Mouse (Mus musculus) adrenal gland, adult 18-20 months (tissue): ENCODE data around the gene Cd36. TPM values are rescaled to one million over a fixed set of nuclear protein-coding genes. Genes with fewer than 3 reads are reported as not detected.
"Not testable (repeated sequence)": the region's sequence is repeated elsewhere in the genome, so short reads cannot be mapped to it uniquely, and the experiment has no call there.

Experiments
- DNase-seq, 2 experiments: peaks; one replicate each; pipeline ENCODE4 v3.0.0; 2021 to 2022; ENCODE audit warnings: low spot score in 2 of 2
- long read RNA-seq, 2 experiments: library from polyadenylated mRNA; stranded (forward); transcript quantifications; one replicate each; pipeline ENCODE4 v2.0.0; 2021
- total RNA-seq, 2 experiments: library from RNA; stranded (reverse); gene quantifications; 1 replicate in 1 of 2; 2 replicates in 1 of 2; pipeline ENCODE4 v1.2.3; 2021

Cd36 gene
- total RNA-seq: 100 to 1,000 TPM; 525 to 985 TPM
- long read RNA-seq, experiment 1, transcript Cd36-201 (15 exons, 3,016 nt): major isoform, 87 of 249 reads
- long read RNA-seq, experiment 1, transcript Cd36-204 (15 exons, 3,399 nt): minor isoform, 34 of 249 reads
- long read RNA-seq, experiment 1, transcript Cd36-206 (15 exons, 2,564 nt): minor isoform, 7 of 249 reads
- long read RNA-seq, experiment 1, transcript Cd36-202 (16 exons, 2,708 nt): minor isoform, 15 of 249 reads
- long read RNA-seq, experiment 1, partial matches to known transcripts: 21 of 249 reads
- long read RNA-seq, experiment 1, other reads (novel, unspliced or antisense): 84 of 249 reads
- long read RNA-seq, experiment 2, transcript Cd36-201 (15 exons, 3,016 nt): minor isoform, 78 of 527 reads
- long read RNA-seq, experiment 2, transcript Cd36-206 (15 exons, 2,564 nt): minor isoform, 15 of 527 reads
- long read RNA-seq, experiment 2, transcript Cd36-202 (16 exons, 2,708 nt): minor isoform, 23 of 527 reads
- long read RNA-seq, experiment 2, transcript Cd36-204 (15 exons, 3,399 nt): major isoform, 116 of 527 reads
- long read RNA-seq, experiment 2, partial matches to known transcripts: 98 of 527 reads
- long read RNA-seq, experiment 2, other reads (novel, unspliced or antisense): 193 of 527 reads

GRCm38 (mm10) chr5:17888598-17888997 lies at the start of gene Cd36:
Cd36 (minus strand) TSS chr5:17888801.
- DNase-seq: no peak

- no peak for DNase-seq
Observed at GRCm38 (mm10) chr5:17934501-17934900, 45.9 kb upstream of the Cd36 start.

GRCm38 (mm10) chr5:17931588-17931987 lies 43.0 kb upstream of the Cd36 start:
- DNase-seq: not testable (repeated sequence)

- DNase-seq: no peak
Observed at GRCm38 (mm10) chr5:17929006-17929567, 40.5 kb upstream of the Cd36 start.

GRCm38 (mm10) chr5:17928471-17928870 lies 39.9 kb upstream of the Cd36 start:
- no peak for DNase-seq

DNA sequence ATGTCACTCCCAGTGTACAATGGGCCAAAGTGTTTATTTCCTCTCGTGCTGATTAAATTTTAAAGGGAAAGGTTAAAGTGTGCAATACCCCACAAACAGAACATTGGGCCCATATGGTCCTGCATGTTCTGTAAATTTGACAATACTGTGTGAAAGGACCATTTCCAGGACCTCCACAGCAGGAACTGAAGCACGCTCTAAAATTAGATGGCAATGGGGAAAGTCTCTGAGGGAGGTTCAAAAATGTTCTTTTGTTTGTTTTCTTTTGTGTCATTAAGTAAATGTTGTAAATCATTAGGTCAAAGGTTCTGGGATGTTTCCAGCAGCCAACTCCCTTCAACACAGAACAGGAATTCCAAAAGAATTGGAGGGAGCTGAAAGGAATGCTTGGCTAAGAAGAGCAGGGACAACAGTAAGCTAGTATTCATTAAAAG lies 35.5 kb upstream of the Cd36 start:
- DNase-seq: no peak

DNA sequence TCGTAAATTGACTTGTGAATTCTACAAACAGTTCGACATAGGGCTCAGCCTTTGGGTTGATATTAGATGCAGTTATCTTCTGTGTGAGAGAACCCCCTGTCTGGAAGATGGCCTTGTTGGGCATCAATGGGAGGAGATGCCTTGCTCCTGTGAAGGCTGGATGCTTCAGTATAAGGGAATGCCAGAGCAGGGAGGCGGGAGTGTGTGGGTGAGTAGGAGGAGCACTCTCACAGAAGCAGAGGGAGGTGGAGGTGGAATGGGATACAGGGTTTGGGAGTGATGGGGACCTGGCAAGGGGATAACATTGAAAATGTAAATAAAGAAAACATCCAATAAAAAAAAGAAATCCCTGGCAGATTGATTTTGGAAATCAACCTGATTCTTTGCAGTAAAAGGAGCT lies 35.0 kb upstream of the Cd36 start:
- no peak for DNase-seq

DNA sequence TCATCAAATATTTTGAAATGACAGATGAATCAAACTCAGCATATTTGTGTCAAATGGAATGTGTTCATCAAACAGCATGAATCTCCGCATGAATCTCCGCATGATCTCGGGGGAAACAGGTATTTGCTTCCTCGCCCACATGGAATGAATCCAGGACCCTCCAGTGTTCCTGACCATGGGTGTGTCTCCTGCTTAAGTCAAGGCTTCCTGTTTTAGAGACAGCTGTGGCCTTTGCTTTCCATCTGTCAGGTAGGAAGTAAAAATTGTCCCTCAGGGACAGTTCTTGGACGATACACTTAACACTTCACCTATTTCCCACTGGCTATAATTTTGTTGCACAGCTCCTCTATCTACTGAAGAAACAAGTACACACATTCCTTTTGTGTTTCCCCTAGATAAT lies 30.4 kb upstream of the Cd36 start:
- DNase-seq: no peak

- DNase-seq: no peak
Observed at GRCm38 (mm10) chr5:17904766-17905165, 16.2 kb upstream of the Cd36 start.

DNA sequence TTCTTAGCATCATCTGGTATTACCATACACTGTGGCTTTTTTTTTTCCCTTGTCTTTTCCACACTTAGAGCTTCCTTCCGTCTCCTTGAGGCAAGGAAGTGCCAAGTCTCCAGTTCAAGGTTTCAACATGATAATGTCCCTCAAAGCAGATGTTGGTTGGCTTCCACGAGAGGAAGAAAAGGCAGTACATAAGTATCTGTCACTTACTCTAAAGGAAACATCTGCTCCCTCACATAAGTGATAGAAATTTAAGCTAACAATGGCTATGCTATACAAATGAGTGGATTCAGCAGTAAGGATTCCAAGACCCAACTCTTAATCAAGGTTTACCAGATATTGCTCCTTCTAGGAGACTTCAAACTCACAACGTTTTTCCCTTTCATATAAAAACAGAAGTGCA lies 10.3 kb upstream of the Cd36 start:
- DNase-seq: no peak

- not testable (repeated sequence) for DNase-seq
Observed at GRCm38 (mm10) chr5:17897641-17898040, 9.0 kb upstream of the Cd36 start.

DNA sequence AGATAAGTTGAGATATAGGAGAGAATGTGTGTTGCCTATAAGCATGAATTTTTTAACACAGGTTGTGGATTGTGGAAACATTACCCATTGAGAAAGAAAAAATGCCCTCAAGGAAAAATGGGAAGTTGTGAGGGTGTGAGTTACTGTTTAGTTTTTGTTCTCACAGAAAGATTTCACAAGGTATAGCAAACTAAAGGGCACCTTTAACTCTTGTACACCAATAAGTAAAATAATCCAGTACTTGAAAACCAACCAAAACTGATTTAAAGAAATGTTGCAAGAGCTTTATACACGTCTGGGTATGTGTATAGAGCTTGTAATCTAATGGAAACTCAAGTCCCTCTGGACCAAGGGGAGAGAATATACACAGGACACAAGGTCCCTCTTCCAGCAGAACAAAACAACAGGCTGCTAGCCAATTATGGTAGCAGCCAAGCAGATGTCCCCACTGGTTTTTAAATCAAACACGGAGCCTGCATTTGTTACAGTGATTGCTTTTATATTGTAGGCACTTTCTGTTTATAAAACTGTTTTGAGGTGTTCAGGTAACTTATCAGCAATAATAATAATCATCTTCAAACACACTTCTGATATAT lies 5.1 kb upstream of the Cd36 start:
- no peak for DNase-seq

DNA sequence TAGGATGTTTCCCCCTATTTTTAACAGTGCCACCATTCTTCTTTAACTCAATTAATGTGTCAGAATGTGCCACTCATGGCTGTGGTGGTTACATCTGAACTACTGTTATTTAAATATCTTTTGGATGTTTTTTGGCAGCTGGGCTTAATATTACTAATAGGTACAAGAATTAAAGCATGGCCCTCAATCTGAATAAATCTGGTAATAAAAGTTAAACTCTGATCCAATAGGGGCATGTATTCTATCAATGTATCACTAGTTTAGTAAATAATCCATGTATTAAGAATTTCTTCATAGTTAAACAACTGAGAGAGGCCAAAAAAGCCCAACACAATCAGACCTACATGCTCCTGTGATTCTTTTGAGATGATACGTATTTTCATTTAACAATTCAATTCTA lies 690 bp upstream of the Cd36 start:
- DNase-seq: no peak

GRCm38 (mm10) chr5:17886377-17886776 lies 2.2 kb downstream of the Cd36 start:
- DNase-seq: no peak

DNA sequence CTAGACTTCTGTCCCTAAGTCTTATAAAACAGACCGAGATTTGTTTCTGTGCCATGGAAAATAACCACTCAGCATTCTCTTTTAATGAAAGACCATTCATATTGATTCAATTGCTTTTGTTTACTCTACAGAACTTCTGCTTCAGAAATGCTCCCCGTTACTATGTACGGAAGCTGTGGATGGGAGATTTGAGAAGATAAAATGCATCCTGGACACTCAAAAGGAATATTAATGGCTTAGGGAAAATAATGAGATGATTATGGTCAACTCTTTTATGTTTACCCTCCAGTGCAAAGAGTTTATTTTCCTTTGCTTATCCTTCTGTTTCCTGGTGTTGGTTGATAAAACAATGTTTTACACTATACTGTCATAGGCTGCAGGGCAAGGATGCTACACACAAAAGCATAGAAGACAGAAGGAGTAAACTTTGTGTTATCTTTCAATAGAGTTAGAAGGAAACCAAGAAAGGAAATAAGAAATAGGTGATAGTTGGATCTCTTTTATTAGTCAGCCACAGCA lies 5.2 kb downstream of the Cd36 start:
- DNase-seq: no peak

GRCm38 (mm10) chr5:17881542-17881896 lies 7.1 kb downstream of the Cd36 start:
- no peak for DNase-seq

- DNase-seq: no peak
Observed at GRCm38 (mm10) chr5:17880799-17881541, 7.6 kb downstream of the Cd36 start.

DNA sequence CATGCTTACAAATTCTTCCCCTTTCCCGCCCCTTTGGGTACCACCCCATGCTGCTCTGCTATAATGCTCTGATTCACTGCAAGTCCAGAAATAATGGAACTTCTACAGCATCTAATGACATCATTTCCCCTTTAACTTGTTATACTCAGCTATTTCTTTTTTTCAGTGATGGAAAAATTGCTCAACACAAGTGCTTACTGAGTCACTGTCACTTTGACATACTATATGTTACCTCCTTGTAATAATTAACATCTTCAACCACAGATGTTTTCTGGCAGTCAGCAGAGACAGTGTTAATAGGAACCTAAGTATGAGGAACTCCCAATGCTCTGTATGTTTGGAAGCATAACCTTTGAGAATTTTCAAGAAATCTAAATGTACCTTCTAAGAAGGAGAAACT lies 8.7 kb downstream of the Cd36 start:
- DNase-seq: no peak

DNA sequence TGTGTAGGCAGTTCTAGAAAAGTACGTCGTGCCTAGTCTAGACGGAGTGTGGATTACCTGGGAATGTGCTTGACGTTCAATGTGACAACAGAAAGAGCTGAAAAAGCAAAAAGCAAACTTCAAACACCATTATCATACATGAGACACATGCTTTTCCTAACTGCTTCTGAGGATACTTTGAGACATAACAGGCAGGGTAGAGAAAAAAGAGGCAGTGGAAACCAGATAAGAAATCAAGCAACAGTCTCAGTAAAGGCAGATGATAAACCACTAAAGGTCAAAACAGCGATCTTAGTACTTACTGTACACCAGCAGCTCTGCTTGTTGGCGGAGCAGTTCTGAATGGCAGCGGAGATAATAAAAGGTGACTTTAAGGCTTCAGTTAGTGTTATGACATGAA lies 11.6 kb downstream of the Cd36 start:
- no peak for DNase-seq

GRCm38 (mm10) chr5:17876637-17877036 lies 12.0 kb downstream of the Cd36 start:
- DNase-seq: no peak

DNA sequence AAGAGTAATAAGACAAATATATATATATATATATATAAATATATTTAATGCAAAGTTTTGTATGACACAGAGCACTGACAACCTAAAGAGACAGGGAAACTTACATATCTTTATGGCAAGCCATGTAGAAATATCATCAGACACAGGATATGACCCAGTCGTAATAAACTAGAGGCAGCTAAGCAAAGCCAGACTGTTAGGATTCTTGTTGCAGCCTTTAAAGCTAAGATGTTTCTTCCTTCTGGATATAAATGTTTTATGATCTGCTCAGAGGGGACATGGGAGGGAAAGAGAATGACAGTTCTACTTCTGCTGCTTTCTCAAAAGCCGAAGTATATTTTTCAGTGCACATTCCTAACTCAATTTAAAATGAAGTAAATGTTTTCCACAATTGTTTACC lies 14.3 kb downstream of the Cd36 start:
- no peak for DNase-seq
